Mouse (Mus musculus) intestine, embryonic 16.5 days (tissue): Measurements from ENCODE around the gene Irf7. TPM values are rescaled to one million over a fixed set of nuclear protein-coding genes. Genes with fewer than 3 reads are reported as not detected.
A peak's percentile ranks its signal among the peaks of the same experiment; 100 is the strongest.

ENCODE experiments used
- ATAC-seq: fragments of 200-750 bp; cut with Nextera tagmentation; 2 replicates; pipeline ENCODE4 v1.8.0; 2017; ENCODE audit warnings: moderate TSS enrichment, moderate library complexity
- H3K27ac ChIP-seq: fragments of 300-500 bp; sonication (generic); 2 replicates; pipeline ENCODE4 v1.5.1; 2014; ENCODE audit warnings: mild to moderate bottlenecking, low read length
- H3K27me3 ChIP-seq: fragments of 300-500 bp; sonication (generic); replicated peaks from 2 replicates; pipeline ENCODE4 v1.6.1; 2014; ENCODE audit warnings: low read length, control low read depth, mixed read lengths; ENCODE audit not compliant: control insufficient read depth, insufficient read depth
- H3K36me3 ChIP-seq: fragments of 300-500 bp; sonication (generic); 2 replicates; pipeline ENCODE4 v1.6.1; 2014; ENCODE audit warnings: low read length, control low read depth; ENCODE audit not compliant: control insufficient read depth, insufficient read depth
- H3K4me1 ChIP-seq: fragments of 300-500 bp; sonication (generic); 2 replicates; pipeline ENCODE4 v1.6.1; 2014; ENCODE audit warnings: low read length, control low read depth, mixed read lengths; ENCODE audit not compliant: control insufficient read depth, insufficient read depth
- H3K4me2 ChIP-seq: fragments of 300-500 bp; sonication (generic); 2 replicates; pipeline ENCODE4 v1.6.1; 2014; ENCODE audit warnings: low read depth, low read length, control low read depth
- H3K4me3 ChIP-seq: fragments of 300-500 bp; sonication (generic); 2 replicates; pipeline ENCODE4 v1.5.1; 2014; ENCODE audit warnings: mild to moderate bottlenecking, low read length
- H3K9ac ChIP-seq: fragments of 300-500 bp; sonication (generic); 2 replicates; pipeline ENCODE4 v1.6.1; 2014; ENCODE audit warnings: low read depth, low read length
- H3K9me3 ChIP-seq: fragments of 300-500 bp; sonication (generic); 2 replicates; pipeline ENCODE4 v1.6.1; 2016; ENCODE audit warnings: low read length, control low read depth; ENCODE audit not compliant: control insufficient read depth
- whole genome bisulfite sequencing: fragments of 180-500 bp; shearing (Covaris S2); extraction: QIAGEN DNeasy Blood & Tissue Kit; methylation state at CpG from one replicate; pipeline ENCODE4 v1.1.7; 2014; 5-methylcytosine and 5-hydroxymethylcytosine counted together
- microRNA counts: library from miRNA; unstranded; fragments of <30 nt; microRNA quantifications from one replicate; lab custom pipeline; 2016
- microRNA-seq: library from miRNA; unstranded; fragments of <30 nt; microRNA quantifications from one replicate; pipeline ENCODE4, GENCODE M21; 2016
- polyA plus RNA-seq: library from polyadenylated mRNA; unstranded; fragments of >200 nt; fragmentation: Nextera tagmentation; extraction: Ambion mirVana; gene quantifications from 2 replicates; pipeline ENCODE4 v1.2.1, GENCODE M21; 2015

Irf7 gene
- polyA plus RNA-seq, 1 experiment from 2014 or later = 6.5 TPM

- WGBS = 69% methylated on average over 3 of the region's 3 CpGs
- Histone ChIP-seq H3K4me2 (peak overlapping the region; percentile 32; the same call in 1 of the 2 replicates), H3K4me3 (no peak overlapping the region), H3K27ac (peak overlapping the region; percentile 97; the same call in 1 of the 2 replicates), H3K27me3 (no peaks in the 10 kb centered on the region), H3K9me3 (no peaks in the 10 kb centered on the region), H3K36me3 (no peaks in the 10 kb centered on the region), H3K4me1 (peaks cover 53% of the 10 kb centered on the region), H3K9ac (peak overlapping the region; percentile 9; the same call in 1 of the 2 replicates)
- no peak for ATAC-seq
Measured at GRCm38 (mm10) chr7:141213133-141213532, 53.1 kb downstream of the Irf7 start.

MicroRNA genes within 50 kb of the gene (microRNA counts, 519-probe panel; counts per million panel counts)
- microRNA mmu-miR-210 (lab: Ali Mortazavi, UCI) = 3,337 counts per million, percentile 85 among the panel's probes with 10 or more counts

Small RNAs within 50 kb of the gene (microRNA-seq; reads per million reads assigned to microRNA genes)
- 950 reads per million, percentile 74 among the genes with 10 or more reads in this experiment for gene Mir210

Other genes starting within 250 kb of the Irf7 start
- gene Ifitm6, start 248.6 kb downstream of the Irf7 start, polyA plus RNA-seq = 1.9 and 2.0 TPM in 2 replicates
- not detected in 2 replicates for gene Gm17387, start 237.3 kb downstream of the Irf7 start, polyA plus RNA-seq
- 7.2 and 7.3 TPM in 2 replicates for gene B4galnt4, start 205.4 kb downstream of the Irf7 start, polyA plus RNA-seq
- 31.3 and 32.4 TPM in 2 replicates for gene Pkp3, start 188.3 kb downstream of the Irf7 start, polyA plus RNA-seq
- 29.4 and 32.8 TPM in 2 replicates for gene Sigirr, start 165.9 kb downstream of the Irf7 start, polyA plus RNA-seq
- 43.6 and 50.1 TPM in 2 replicates for gene Ano9, start 148.7 kb downstream of the Irf7 start, polyA plus RNA-seq
- gene Ptdss2, start 144.1 kb downstream of the Irf7 start, polyA plus RNA-seq = 59.0 and 60.3 TPM in 2 replicates
- gene Rnh1, start 93.6 kb downstream of the Irf7 start, polyA plus RNA-seq = 159 and 160 TPM in 2 replicates
- gene Hras, start 72.5 kb downstream of the Irf7 start, polyA plus RNA-seq = 21.9 and 47.0 TPM in 2 replicates
- 5.3 and 6.5 TPM in 2 replicates for gene Lrrc56, start 72.3 kb downstream of the Irf7 start, polyA plus RNA-seq
- gene Lmntd2, start 52.4 kb downstream of the Irf7 start, polyA plus RNA-seq = 4.0 TPM in 2 replicates
- gene Rassf7, start 50.6 kb downstream of the Irf7 start, polyA plus RNA-seq = 75.6 and 77.5 TPM in 2 replicates
- 55.2 and 56.7 TPM in 2 replicates for gene Phrf1, start 37.7 kb downstream of the Irf7 start, polyA plus RNA-seq
- 167 and 234 TPM in 2 replicates for gene Cdhr5, start 10.3 kb upstream of the Irf7 start, polyA plus RNA-seq
- gene Sct, start 12.7 kb upstream of the Irf7 start, polyA plus RNA-seq = 304 and 334 TPM in 2 replicates
- gene Drd4, start 25.5 kb upstream of the Irf7 start, polyA plus RNA-seq = 0.23 and 0.48 TPM in 2 replicates
- 61.0 and 64.4 TPM in 2 replicates for gene Deaf1, start 61.2 kb upstream of the Irf7 start, polyA plus RNA-seq
- 32.4 and 34.2 TPM in 2 replicates for gene Tmem80, start 61.3 kb upstream of the Irf7 start, polyA plus RNA-seq
- gene Eps8l2, start 72.4 kb upstream of the Irf7 start, polyA plus RNA-seq = 191 and 214 TPM in 2 replicates
- 567 and 582 TPM in 2 replicates for gene Taldo1, start 125.7 kb upstream of the Irf7 start, polyA plus RNA-seq
- gene Gatd1, start 147.7 kb upstream of the Irf7 start, polyA plus RNA-seq = 47.5 and 48.2 TPM in 2 replicates
- gene Cend1, start 163.0 kb upstream of the Irf7 start, polyA plus RNA-seq = 3.2 and 4.0 TPM in 2 replicates
- 34.6 and 37.7 TPM in 2 replicates for gene Slc25a22, start 171.4 kb upstream of the Irf7 start, polyA plus RNA-seq
- 7.3 and 8.0 TPM in 2 replicates for gene Pidd1, start 177.5 kb upstream of the Irf7 start, polyA plus RNA-seq
- 1,164 and 1,258 TPM in 2 replicates for gene Rplp2, start 180.9 kb upstream of the Irf7 start, polyA plus RNA-seq
- 45.5 and 45.7 TPM in 2 replicates for gene Pnpla2, start 188.7 kb upstream of the Irf7 start, polyA plus RNA-seq
- gene Cracr2b, start 194.6 kb upstream of the Irf7 start, polyA plus RNA-seq = 19.3 and 21.0 TPM in 2 replicates
- 30.6 and 30.8 TPM in 2 replicates for gene Cd151, start 200.9 kb upstream of the Irf7 start, polyA plus RNA-seq
- 50.9 and 57.1 TPM in 2 replicates for gene Polr2l, start 208.7 kb upstream of the Irf7 start, polyA plus RNA-seq
- gene Tspan4, start 208.8 kb upstream of the Irf7 start, polyA plus RNA-seq = 58.2 and 59.2 TPM in 2 replicates